Mouse (Mus musculus) kidney, postnatal 25 days (tissue): ENCODE results near the gene Ngfr.

Experiments used
- DNase-seq, 2 experiments: peaks; one replicate each; pipeline ENCODE4 v3.0.0; 2021; ENCODE audit warnings: mixed read lengths in 2 of 2

Gene Ngfr

GRCm38 (mm10) chr11:95565327-95565726, 22.2 kb downstream of the Ngfr start:
- no peak for DNase-seq

- DNase-seq = no peak
These were observed 23.7 kb downstream of the Ngfr start for GRCm38 (mm10) chr11:95563849-95564248.

DNA sequence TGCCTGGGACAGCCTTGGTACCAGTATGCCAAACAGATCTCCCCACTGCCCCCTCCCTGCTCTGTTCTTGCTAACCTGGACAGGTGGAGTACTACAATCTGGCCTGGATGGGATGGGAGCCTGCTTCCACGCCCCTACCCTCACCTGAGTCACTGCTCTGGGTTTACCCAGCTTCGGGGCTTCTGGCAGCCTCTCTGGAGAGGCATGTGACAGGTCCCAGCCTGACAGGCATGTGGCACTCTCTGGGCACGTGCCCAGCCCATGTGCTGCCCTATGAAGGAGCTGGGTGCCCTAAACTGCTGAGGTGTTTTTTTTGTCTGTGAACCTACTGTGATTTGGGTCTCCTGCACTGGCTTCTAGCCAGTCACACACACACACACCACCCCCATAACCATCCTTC, 26.8 kb downstream of the Ngfr start:
- DNase-seq = peak; percentile 53 to 86

- DNase-seq = no peak
These were observed 27.8 kb downstream of the Ngfr start for GRCm38 (mm10) chr11:95559761-95560160.

- DNase-seq = no peak
These were observed 29.8 kb downstream of the Ngfr start for GRCm38 (mm10) chr11:95557719-95558118.

GRCm38 (mm10) chr11:95557032-95557431, 30.5 kb downstream of the Ngfr start:
- no peak for DNase-seq

DNA sequence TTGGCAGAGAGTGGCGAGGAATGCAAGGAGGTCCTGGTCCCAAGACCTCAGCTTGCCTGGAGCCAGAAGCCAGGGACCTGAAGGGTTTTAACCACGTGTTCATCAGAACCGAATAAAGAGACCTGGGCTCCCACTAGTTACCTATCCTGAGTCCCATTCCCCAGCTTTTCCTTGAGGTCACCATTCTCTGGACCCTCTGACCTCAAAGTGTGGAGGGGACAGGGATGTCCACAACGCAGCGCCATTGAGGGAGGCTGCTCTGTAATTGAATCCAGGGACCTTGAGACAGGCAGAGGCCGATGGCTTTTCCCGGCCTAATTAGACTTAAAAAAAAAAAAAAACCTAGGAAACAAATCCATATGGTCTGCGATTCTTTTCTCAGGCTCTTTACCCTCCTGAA, 32.3 kb downstream of the Ngfr start:
- DNase-seq = no peak

GRCm38 (mm10) chr11:95550301-95551021, 37.1 kb downstream of the Ngfr start:
- no peak for DNase-seq

DNA sequence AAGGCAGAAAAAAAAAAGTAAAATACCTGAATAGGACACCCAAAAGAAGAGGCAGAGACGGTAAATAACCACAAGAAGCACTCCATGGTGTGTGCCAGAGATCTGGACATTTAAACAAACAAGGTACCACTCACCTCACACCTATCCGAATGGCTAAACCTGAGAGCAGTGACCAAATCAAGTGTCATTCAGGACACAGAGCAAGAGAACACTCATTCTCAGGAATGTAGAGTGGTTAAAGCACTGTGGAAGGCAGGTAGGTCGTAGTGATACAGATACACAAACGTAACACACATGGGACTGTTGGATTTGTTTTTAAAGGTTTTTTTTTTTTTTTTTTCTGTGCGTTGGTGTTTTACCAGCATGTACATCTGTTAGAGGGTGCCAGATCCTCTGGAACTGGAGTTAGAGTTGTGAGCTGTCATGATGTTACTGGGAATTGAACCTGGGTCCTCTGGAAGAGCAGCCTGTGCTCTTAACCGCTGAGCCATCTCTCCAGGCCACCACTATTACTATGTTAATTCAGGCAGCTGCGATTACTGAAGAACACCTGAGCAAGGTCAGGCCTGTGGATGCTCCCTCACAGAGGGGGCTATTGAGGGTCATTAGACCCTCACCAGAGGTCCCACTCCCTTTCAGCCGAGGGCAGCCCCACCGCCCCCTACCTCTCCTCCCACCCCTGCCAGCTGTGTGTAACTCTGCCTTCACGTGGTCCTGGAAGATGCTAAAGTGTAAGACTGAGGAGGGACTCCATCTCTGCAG, 41.3 kb downstream of the Ngfr start:
- DNase-seq = no peak

DNA sequence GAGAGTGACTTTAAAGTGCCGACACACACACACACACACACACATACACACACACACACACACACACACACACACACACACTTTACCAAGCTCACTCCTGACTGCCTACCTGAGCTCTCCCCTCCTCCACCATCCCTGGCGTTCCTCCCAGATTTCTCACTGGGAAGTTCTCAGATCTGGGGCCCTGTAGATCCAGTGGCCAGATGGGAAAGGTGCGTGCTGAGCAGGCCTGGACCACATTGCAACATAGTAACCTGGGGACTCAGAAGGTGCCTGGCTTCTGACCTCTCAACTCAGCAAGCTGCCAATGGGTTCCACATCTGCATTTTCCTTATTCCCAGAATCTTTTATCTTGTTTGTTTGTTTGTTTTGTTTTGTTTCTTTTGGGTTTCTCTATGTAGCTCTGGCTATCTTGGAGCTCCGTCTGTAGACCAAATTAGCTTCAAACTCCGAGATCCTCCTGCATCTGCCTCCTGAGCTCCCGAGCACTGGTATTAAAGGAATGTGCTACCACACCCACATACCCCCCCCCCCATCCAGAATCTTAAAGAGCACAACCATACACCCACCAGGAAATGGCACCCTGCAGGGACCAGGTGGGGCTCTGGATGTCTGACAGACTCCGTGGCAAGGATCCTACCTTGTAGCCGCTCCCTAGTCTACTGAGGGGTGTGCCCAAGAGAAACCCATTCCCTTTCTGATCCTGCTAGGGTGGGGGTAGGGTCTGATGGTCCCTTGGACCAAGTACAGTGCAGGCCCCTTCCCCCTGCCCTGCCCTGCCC, 42.8 kb downstream of the Ngfr start:
- peak in 1 of 2 experiments; percentile 11 for DNase-seq

- DNase-seq = no peak
These were observed 46.7 kb downstream of the Ngfr start for GRCm38 (mm10) chr11:95540637-95541385.

- DNase-seq = peak; percentile 40 to 67
These were observed 49.0 kb downstream of the Ngfr start for GRCm38 (mm10) chr11:95538378-95539104.

DNA sequence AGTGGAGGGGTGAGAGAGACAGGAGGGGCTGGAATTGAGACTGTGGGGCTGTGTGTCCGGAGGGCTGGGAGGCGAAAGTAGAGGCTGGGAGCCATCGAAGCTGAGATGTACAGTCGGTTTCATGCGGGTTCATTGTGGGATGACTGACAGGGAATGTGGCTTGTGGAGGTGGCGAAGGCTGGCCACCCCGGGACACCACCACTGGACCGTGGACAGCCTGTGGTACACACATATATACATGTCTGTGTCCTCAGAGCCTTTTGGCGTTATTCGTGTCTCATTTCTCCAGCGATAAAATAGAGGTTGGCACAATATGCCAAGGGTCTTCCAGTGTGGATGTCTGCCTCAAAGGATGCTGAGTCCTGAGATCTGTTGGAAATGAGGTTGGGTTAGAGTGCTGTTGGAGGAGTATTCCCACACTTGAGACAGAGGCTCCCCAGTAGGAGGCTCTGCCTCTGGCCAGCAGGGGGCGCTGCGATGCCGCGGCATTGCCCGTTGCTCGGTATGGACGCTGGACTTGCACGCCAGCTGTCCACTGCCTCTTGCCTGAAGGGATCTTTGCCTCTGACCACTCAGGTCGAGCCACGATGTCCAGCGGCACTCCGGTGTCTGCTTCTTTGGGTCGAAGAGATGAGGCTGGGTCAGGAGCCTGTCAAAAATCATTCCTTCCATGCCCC, 53.9 kb downstream of the Ngfr start:
- DNase-seq = peak; percentile 87 to 90

- DNase-seq = no peak
These were observed 55.0 kb downstream of the Ngfr start for GRCm38 (mm10) chr11:95532353-95533072.

- DNase-seq = no peak
These were observed 59.3 kb downstream of the Ngfr start for GRCm38 (mm10) chr11:95528231-95528630.

GRCm38 (mm10) chr11:95527307-95527706, 60.2 kb downstream of the Ngfr start:
- DNase-seq = no peak

- DNase-seq = peak; percentile 77 to 82
These were observed 66.0 kb downstream of the Ngfr start for GRCm38 (mm10) chr11:95521563-95521962.

DNA sequence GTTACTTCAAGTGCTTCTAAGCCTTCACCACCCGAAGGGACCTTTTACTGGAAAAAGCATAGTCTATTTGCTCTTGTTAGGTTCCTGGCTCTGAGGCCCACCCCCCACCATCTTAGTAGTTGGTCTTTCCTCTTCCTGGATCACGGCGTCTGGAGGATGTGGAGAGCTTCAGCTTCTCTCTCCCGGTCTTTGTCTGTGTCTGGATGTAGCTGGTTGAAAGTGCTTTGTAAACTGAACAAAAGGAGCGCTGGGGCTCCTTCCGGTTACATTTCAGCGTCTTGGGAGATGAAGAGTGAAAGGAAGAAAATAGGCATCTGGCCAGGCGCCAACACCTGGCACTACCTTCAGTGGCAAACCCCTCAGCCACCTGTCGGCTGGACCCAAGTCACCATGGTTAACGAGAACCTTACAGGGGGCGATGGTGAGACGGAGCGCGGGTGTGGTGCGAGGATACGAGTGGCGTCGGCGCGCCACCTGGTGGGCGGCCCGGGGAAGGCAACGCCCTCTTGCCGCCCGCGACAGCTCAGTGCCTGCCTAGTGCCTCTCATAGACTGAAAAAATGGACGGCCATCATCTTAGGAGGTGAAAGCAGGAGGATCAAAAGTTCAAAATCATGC, 67.0 kb downstream of the Ngfr start:
- peak; percentile 87 to 91 for DNase-seq

DNA sequence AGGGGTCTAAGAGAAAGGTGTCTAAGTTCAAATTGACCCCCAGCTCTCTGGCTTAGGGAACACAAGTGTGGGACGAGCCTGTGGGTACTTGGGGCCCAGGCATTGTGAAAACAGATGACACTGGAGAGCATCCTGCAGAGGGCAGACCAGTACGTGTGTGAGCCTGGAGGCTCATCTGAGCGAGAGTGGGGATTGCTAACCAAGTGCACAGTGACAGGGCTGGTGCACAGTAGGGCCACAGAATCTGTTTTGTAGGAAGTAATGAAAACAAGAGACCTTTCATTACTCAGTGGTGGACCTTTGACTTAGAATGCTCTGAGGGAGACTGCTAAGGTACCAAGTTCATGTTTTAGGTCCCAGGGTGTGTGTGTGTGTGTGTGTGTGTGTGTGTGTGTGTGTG, 67.5 kb downstream of the Ngfr start:
- DNase-seq = no peak

DNA sequence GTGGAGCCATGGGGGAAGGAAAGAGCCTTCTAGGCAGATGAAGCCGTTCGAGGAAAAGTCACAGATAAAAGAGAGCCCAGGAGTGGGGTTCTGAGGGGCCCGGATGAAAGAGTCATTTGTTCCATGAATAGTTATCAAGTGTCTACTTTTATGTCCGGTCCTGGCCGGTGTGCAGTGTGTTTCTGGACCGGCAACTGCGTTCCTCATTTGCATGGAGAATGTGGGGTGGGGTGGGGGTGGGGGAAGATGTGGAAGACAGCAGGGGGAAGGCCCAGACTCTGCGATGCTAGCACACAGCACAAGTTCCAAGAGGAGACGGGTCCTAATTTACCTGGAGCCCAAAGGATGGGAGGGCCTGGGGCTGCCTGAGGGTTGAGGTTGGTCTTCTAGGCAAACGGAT, 68.2 kb downstream of the Ngfr start:
- DNase-seq = no peak
